Mouse (Mus musculus) intestine, postnatal 0 days (tissue): Measurements from ENCODE around the gene Gtf3c6. TPM values are rescaled to one million over a fixed set of nuclear protein-coding genes. Genes with fewer than 3 reads are reported as not detected.

Experiments
- ATAC-seq: fragments of 200-750 bp; cut with Nextera tagmentation; 2 replicates; pipeline ENCODE4 v1.8.0; 2017; ENCODE audit warnings: mild to moderate bottlenecking, moderate TSS enrichment, moderate library complexity
- H3K27ac ChIP-seq: fragments of 300-500 bp; sonication (generic); 2 replicates; pipeline ENCODE4 v1.5.1; 2014; ENCODE audit warnings: mild to moderate bottlenecking, low read depth, low read length, moderate library complexity
- H3K27me3 ChIP-seq: fragments of 300-500 bp; sonication (generic); replicated peaks from 2 replicates; pipeline ENCODE4 v1.6.1; 2014; ENCODE audit warnings: low read length, mixed read lengths; ENCODE audit not compliant: control insufficient read depth, insufficient read depth
- H3K36me3 ChIP-seq: fragments of 300-500 bp; sonication (generic); 2 replicates; pipeline ENCODE4 v1.6.1; 2014; ENCODE audit warnings: mild to moderate bottlenecking, moderate library complexity; ENCODE audit not compliant: control insufficient read depth, insufficient read depth
- H3K4me1 ChIP-seq: fragments of 300-500 bp; sonication (generic); replicated peaks from 2 replicates; pipeline ENCODE4 v1.6.1; 2014; ENCODE audit warnings: antibody characterized with exemption, low read length, mixed read lengths; ENCODE audit not compliant: control insufficient read depth, insufficient read depth
- H3K4me2 ChIP-seq: fragments of 300-500 bp; sonication (generic); replicated peaks from 2 replicates; pipeline ENCODE4 v1.6.1; 2014; ENCODE audit warnings: low read depth, mild to moderate bottlenecking, moderate library complexity
- H3K4me3 ChIP-seq: fragments of 300-500 bp; sonication (generic); 2 replicates; pipeline ENCODE4 v1.5.1; 2014; ENCODE audit warnings: low read depth, low read length
- H3K9ac ChIP-seq: fragments of 300-500 bp; sonication (generic); 2 replicates; pipeline ENCODE4 v1.6.1; 2014; ENCODE audit warnings: mild to moderate bottlenecking, low read depth, low read length
- H3K9me3 ChIP-seq: fragments of 300-500 bp; sonication (generic); 2 replicates; pipeline ENCODE4 v1.6.1; 2016; ENCODE audit warnings: mixed run types; ENCODE audit not compliant: control insufficient read depth
- CTCF ChIP-seq: sonication (generic); IDR thresholded peaks from 2 replicates; pipeline ENCODE4 v1.5.1; 2016; ENCODE audit warnings: low read depth, mild to moderate bottlenecking, control low read depth, antibody characterized with exemption, moderate library complexity
- WGBS: fragments of 180-500 bp; shearing (Covaris S2); extraction: QIAGEN DNeasy Blood & Tissue Kit; methylation state at CpG from one replicate; pipeline ENCODE4 v1.1.7; 2014; 5-methylcytosine and 5-hydroxymethylcytosine counted together
- polyA plus RNA-seq: library from polyadenylated mRNA; unstranded; fragments of >200 nt; fragmentation: Nextera tagmentation; extraction: Ambion mirVana; gene quantifications from 2 replicates; pipeline ENCODE4 v1.2.1, GENCODE M21; 2015

Gtf3c6 gene
- polyA plus RNA-seq, 1 experiment from 2014 or later = 50.7 TPM

GRCm38 (mm10) chr10:40281565-40281964 is 23.7 kb upstream of the Gtf3c6 start:
- no peaks in the 10 kb centered on the region for H3K4me1 ChIP-seq
- ATAC-seq = peak; percentile 45; the same call in 1 of the 2 replicates

DNA sequence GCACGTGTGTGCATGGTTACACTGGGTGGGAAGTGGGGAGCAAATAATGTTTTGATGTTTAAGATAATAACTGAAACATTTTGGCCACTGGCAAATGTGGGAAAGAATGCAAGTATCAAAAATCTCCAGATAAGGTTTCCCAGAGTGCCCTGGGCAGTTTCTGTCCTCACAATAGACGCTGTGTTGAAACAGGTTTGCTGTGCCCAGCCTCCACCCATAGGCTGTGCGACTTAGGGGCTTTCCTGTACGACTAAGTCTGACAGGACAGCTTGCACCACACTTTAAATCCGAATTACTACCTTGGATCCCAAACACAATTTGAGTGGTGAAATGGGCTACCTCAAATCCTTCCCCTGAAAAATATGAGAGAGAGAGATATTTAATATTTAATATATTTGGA is 20.4 kb upstream of the Gtf3c6 start:
- Histone ChIP-seq H3K4me3 (no peak overlapping the region), H3K27me3 (no peaks in the 10 kb centered on the region), H3K36me3 (no peaks in the 10 kb centered on the region), H3K9me3 (no peaks in the 10 kb centered on the region), H3K9ac (no peak overlapping the region), H3K4me2 (no peak overlapping the region), H3K27ac (no peak overlapping the region), H3K4me1 (no peaks in the 10 kb centered on the region)
- no peak for TF ChIP-seq CTCF
- 66% methylated on average over 5 of the region's 5 CpGs for WGBS
- ATAC-seq = no peak

More at GRCm38 (mm10) chr10:40281565-40281964, 23.7 kb upstream of the Gtf3c6 start:
- Histone ChIP-seq H3K4me2 (no peak overlapping the region), H3K9me3 (no peaks in the 10 kb centered on the region), H3K27ac (no peak overlapping the region), H3K36me3 (peaks cover 4% of the 10 kb centered on the region; the same call in 1 of the 2 replicates), H3K27me3 (no peaks in the 10 kb centered on the region), H3K4me3 (no peak overlapping the region), H3K9ac (no peak overlapping the region)
- no peak for TF ChIP-seq CTCF
- WGBS = 78% methylated on average over 2 of the region's 2 CpGs

- ATAC-seq = no peak
- Histone ChIP-seq H3K4me2 (no peak overlapping the region), H3K9me3 (no peaks in the 10 kb centered on the region), H3K27ac (no peak overlapping the region), H3K36me3 (no peaks in the 10 kb centered on the region), H3K4me1 (no peaks in the 10 kb centered on the region), H3K27me3 (no peaks in the 10 kb centered on the region), H3K4me3 (no peak overlapping the region), H3K9ac (no peak overlapping the region)
- TF ChIP-seq CTCF = no peak
- 76% methylated on average over 7 of the region's 7 CpGs for WGBS
Observed at GRCm38 (mm10) chr10:40275991-40276390, 18.1 kb upstream of the Gtf3c6 start.

DNA sequence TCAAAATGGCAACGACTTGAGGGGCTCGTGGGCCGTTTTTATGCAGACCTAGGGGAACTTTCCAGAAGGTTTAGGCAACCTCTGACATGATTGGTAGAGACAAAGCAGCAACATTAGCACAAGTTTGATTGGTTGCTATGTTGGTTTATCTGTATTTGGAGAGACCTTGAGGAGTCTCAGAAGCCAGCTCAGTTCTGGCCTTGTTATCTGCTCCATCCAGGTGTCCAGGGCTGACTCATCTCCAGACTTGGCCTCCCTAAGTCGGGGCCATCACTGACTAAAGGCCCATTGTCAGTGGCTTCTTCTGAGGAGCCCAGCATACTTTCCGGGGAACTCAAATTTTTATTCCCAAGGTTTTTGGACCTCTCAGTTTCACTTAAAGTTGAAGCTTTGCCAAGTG is 16.0 kb upstream of the Gtf3c6 start:
- WGBS = 80% methylated on average over 5 of the region's 5 CpGs
- Histone ChIP-seq H3K36me3 (no peaks in the 10 kb centered on the region), H3K27ac (no peak overlapping the region), H3K9ac (no peak overlapping the region), H3K4me2 (no peak overlapping the region), H3K9me3 (no peaks in the 10 kb centered on the region), H3K27me3 (no peaks in the 10 kb centered on the region), H3K4me3 (no peak overlapping the region), H3K4me1 (no peaks in the 10 kb centered on the region)
- ATAC-seq = no peak
- no peak for TF ChIP-seq CTCF

DNA sequence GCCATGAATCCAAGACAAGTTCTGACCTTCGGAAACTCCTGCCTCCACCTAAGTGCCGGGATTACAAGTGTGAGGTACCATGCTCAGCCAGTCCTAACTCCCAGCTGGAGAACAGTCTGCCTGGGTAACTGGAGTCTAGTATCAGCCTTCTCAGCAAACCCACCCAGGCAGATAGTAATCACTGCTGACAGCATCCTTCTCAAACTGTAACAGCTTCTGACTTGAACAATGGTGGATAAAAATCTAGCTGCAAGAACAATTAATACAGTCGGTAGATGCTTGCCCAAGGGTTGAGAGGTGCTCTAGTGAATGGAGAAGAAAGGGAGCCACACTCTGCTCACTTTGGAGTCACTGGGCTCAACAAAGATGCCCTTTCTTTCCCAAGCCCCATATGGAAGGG is 13.3 kb upstream of the Gtf3c6 start:
- H3K27ac ChIP-seq = no peak overlapping the region
- ATAC-seq = no peak
- H3K4me3 ChIP-seq = no peak overlapping the region
- no peaks in the 10 kb centered on the region for H3K9me3 ChIP-seq
- WGBS = 85% methylated on average over 3 of the region's 3 CpGs
- no peaks in the 10 kb centered on the region for H3K36me3 ChIP-seq
- no peaks in the 10 kb centered on the region for H3K4me1 ChIP-seq
- no peak overlapping the region for H3K4me2 ChIP-seq
- no peaks in the 10 kb centered on the region for H3K27me3 ChIP-seq
- no peak overlapping the region for H3K9ac ChIP-seq
- no peak for TF ChIP-seq CTCF

DNA sequence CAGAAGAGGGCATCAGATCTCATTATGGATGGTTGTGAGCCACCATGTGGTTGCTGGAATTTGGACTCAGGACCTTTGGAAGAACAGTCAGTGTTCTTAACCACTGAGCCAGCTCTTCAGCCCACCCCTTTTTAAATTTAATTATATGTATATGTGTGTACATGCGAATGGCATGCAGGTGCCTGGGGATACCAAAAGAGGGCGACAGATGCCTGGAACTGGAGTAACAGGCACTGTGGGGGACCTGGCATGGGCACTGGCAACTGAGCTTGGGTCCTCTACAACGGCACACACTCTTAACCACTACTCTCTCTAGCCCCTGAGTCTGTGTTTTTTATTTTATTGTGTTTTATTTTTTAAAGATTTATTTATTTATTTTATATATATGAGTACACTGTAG is 7.0 kb upstream of the Gtf3c6 start:
- TF ChIP-seq CTCF = no peak
- Histone ChIP-seq H3K4me1 (no peaks in the 10 kb centered on the region), H3K9me3 (no peaks in the 10 kb centered on the region), H3K4me3 (no peak overlapping the region), H3K9ac (no peak overlapping the region), H3K4me2 (no peak overlapping the region), H3K36me3 (no peaks in the 10 kb centered on the region), H3K27me3 (no peaks in the 10 kb centered on the region), H3K27ac (no peak overlapping the region)
- ATAC-seq = no peak
- WGBS = 83% methylated on average over 3 of the region's 3 CpGs

- Histone ChIP-seq H3K4me2 (no peak overlapping the region), H3K36me3 (no peaks in the 10 kb centered on the region), H3K27ac (no peak overlapping the region), H3K27me3 (no peaks in the 10 kb centered on the region), H3K9ac (no peak overlapping the region), H3K9me3 (no peaks in the 10 kb centered on the region), H3K4me3 (no peak overlapping the region), H3K4me1 (no peaks in the 10 kb centered on the region)
- TF ChIP-seq CTCF = no peak
- WGBS = 87% methylated on average over 4 of the region's 4 CpGs
- ATAC-seq = no peak
Observed at GRCm38 (mm10) chr10:40263691-40264090, 5.8 kb upstream of the Gtf3c6 start.
